Mouse (Mus musculus): Measurements from ENCODE around the gene Ccl25. TPM values are rescaled to one million over a fixed set of nuclear protein-coding genes. Genes with fewer than 3 reads are reported as not detected.

The Ccl25 gene
- total RNA-seq, 2 experiments from 2014 or later, result 7.1 to 12.6 TPM

Other genes with a start within 250 kb of the Ccl25 start
- gene Cd209f, start 219.4 kb upstream of the Ccl25 start, total RNA-seq (2015; ENCODE audit: low replicate concordance), result 15.1 and 19.8 TPM in 2 replicates
- 6.4 TPM in 1 of 2 replicates, not detected in the other for gene Cd209f, start 219.4 kb upstream of the Ccl25 start, total RNA-seq (2017; ENCODE audit: low replicate concordance)
- 4.0 TPM in 1 of 2 replicates, not detected in the other for gene Cd209g, start 191.1 kb upstream of the Ccl25 start, total RNA-seq (2015; ENCODE audit: low replicate concordance)
- gene Cd209g, start 191.1 kb upstream of the Ccl25 start, total RNA-seq (2017; ENCODE audit: low replicate concordance), result 0.13 and 2.6 TPM in 2 replicates
- gene Evi5l, start 158.6 kb upstream of the Ccl25 start, total RNA-seq (2015; ENCODE audit: low replicate concordance), result 2.9 and 6.1 TPM in 2 replicates
- gene Evi5l, start 158.6 kb upstream of the Ccl25 start, total RNA-seq (2017; ENCODE audit: low replicate concordance), result 2.2 and 13.6 TPM in 2 replicates
- gene Prr36, start 107.8 kb upstream of the Ccl25 start, total RNA-seq (2015; ENCODE audit: low replicate concordance), result not detected in 2 replicates
- not detected in 2 replicates for gene Prr36, start 107.8 kb upstream of the Ccl25 start, total RNA-seq (2017; ENCODE audit: low replicate concordance)
- not detected in 2 replicates for gene Lrrc8e, start 98.4 kb upstream of the Ccl25 start, total RNA-seq (2015; ENCODE audit: low replicate concordance)
- 0.76 TPM in 1 of 2 replicates, not detected in the other for gene Lrrc8e, start 98.4 kb upstream of the Ccl25 start, total RNA-seq (2017; ENCODE audit: low replicate concordance)
- gene Map2k7, start 86.5 kb upstream of the Ccl25 start, total RNA-seq (2015; ENCODE audit: low replicate concordance), result 25.2 and 25.6 TPM in 2 replicates
- 16.9 and 20.3 TPM in 2 replicates for gene Map2k7, start 86.5 kb upstream of the Ccl25 start, total RNA-seq (2017; ENCODE audit: low replicate concordance)
- gene Gm49320, start 86.3 kb upstream of the Ccl25 start, total RNA-seq (2015; ENCODE audit: low replicate concordance), result 2.5 TPM in 1 of 2 replicates, not detected in the other
- gene Gm49320, start 86.3 kb upstream of the Ccl25 start, total RNA-seq (2017; ENCODE audit: low replicate concordance), result not detected in 2 replicates
- gene Tgfbr3l, start 77.0 kb upstream of the Ccl25 start, total RNA-seq (2015; ENCODE audit: low replicate concordance), result not detected in 2 replicates
- not detected in 2 replicates for gene Tgfbr3l, start 77.0 kb upstream of the Ccl25 start, total RNA-seq (2017; ENCODE audit: low replicate concordance)
- gene Snapc2, start 72.1 kb upstream of the Ccl25 start, total RNA-seq (2015; ENCODE audit: low replicate concordance), result 4.2 and 10.5 TPM in 2 replicates
- gene Snapc2, start 72.1 kb upstream of the Ccl25 start, total RNA-seq (2017; ENCODE audit: low replicate concordance), result 3.2 and 6.7 TPM in 2 replicates
- gene Ctxn1, start 65.9 kb upstream of the Ccl25 start, total RNA-seq (2015; ENCODE audit: low replicate concordance), result not detected in 2 replicates
- gene Ctxn1, start 65.9 kb upstream of the Ccl25 start, total RNA-seq (2017; ENCODE audit: low replicate concordance), result 1.1 TPM in 1 of 2 replicates, not detected in the other
- 30.6 and 42.9 TPM in 2 replicates for gene Timm44, start 49.3 kb upstream of the Ccl25 start, total RNA-seq (2015; ENCODE audit: low replicate concordance)
- 28.4 and 36.9 TPM in 2 replicates for gene Timm44, start 49.3 kb upstream of the Ccl25 start, total RNA-seq (2017; ENCODE audit: low replicate concordance)
- gene Elavl1, start 203 bp downstream of the Ccl25 start, total RNA-seq (2015; ENCODE audit: low replicate concordance), result 51.2 and 69.2 TPM in 2 replicates
- gene Elavl1, start 203 bp downstream of the Ccl25 start, total RNA-seq (2017; ENCODE audit: low replicate concordance), result 45.0 and 55.6 TPM in 2 replicates
- gene Cers4, start 167.8 kb downstream of the Ccl25 start, total RNA-seq (2015; ENCODE audit: low replicate concordance), result 0.84 and 1.8 TPM in 2 replicates
- gene Cers4, start 167.8 kb downstream of the Ccl25 start, total RNA-seq (2017; ENCODE audit: low replicate concordance), result 0.53 and 0.64 TPM in 2 replicates

Measured in erythroid progenitor cell, adult 5-6 weeks (primary cell).